Mouse (Mus musculus) kidney, adult 2 months (tissue): ENCODE data around the gene Abcc4. TPM values are rescaled to one million over a fixed set of nuclear protein-coding genes. Genes with fewer than 3 reads are reported as not detected.

Experiments
- DNase-seq: peaks from one replicate; pipeline ENCODE4 v3.0.0; 2021
- H3K27ac ChIP-seq: fragments of 200-500 bp; 2 replicates; pipeline ENCODE4 v1.5.1; 2012; ENCODE audit warnings: low read depth, low read length, control low read depth, inconsistent platforms; ENCODE audit not compliant: insufficient read depth
- H3K27me3 ChIP-seq: fragments of 200-500 bp; replicated peaks from 2 replicates; pipeline ENCODE4 v1.6.1; 2012; ENCODE audit warnings: mild to moderate bottlenecking, moderate library complexity, low read length, inconsistent platforms; ENCODE audit not compliant: control insufficient read depth, insufficient read depth
- H3K36me3 ChIP-seq: fragments of 200-500 bp; 2 replicates; pipeline ENCODE4 v1.6.1; 2012; ENCODE audit warnings: mild to moderate bottlenecking, moderate library complexity, low read length, inconsistent platforms; ENCODE audit not compliant: control insufficient read depth, insufficient read depth
- H3K4me1 ChIP-seq: fragments of 200-500 bp; 2 replicates; pipeline ENCODE4 v1.6.1; 2011; ENCODE audit warnings: low read length; ENCODE audit not compliant: control insufficient read depth, insufficient read depth
- H3K4me3 ChIP-seq: fragments of 200-500 bp; 2 replicates; pipeline ENCODE4 v1.5.1; 2011; ENCODE audit warnings: mild to moderate bottlenecking, low read depth, low read length, control low read depth; ENCODE audit not compliant: insufficient read depth
- CTCF ChIP-seq: fragments of 200-500 bp; conservative IDR thresholded peaks from 2 replicates; pipeline ENCODE4 v1.5.1; 2011; ENCODE audit warnings: low read depth, mild to moderate bottlenecking, control low read depth, low read length, moderate library complexity, mixed read lengths; ENCODE audit not compliant: insufficient read depth, insufficient read length
- POLR2A ChIP-seq: fragments of 200-500 bp; IDR thresholded peaks from one replicate; pipeline ENCODE4 v1.6.1; 2011; ENCODE audit warnings: low read depth, low read length, control low read depth
- WGBS: fragments of 180-500 bp; shearing (Covaris S2); methylation state at CpG from one replicate; pipeline ENCODE4 v1.1.7; 2018; 5-methylcytosine and 5-hydroxymethylcytosine counted together
- polyA plus RNA-seq: library from polyadenylated mRNA; depleted of rRNA; stranded (reverse); fragments of >200 nt; gene quantifications from 2 replicates; pipeline ENCODE4 v1.2.3, GENCODE M21; 2012

The Abcc4 gene
- polyA plus RNA-seq, 1 experiment, result 31.3 TPM

GRCm38 (mm10) chr14:118712889-118713288 lies 6.9 kb upstream of the Abcc4 start:
- no peak for DNase-seq
- H3K27ac ChIP-seq, result peak overlapping the region; percentile 39
- H3K36me3 ChIP-seq, result no peaks in the 10 kb centered on the region
- TF ChIP-seq CTCF, result no peak
- no peak for TF ChIP-seq POLR2A
- H3K4me3 ChIP-seq, result no peak overlapping the region
- 63% methylated on average over 5 of the region's 5 CpGs for WGBS
- H3K27me3 ChIP-seq, result no peaks in the 10 kb centered on the region
- peaks cover 34% of the 10 kb centered on the region for H3K4me1 ChIP-seq

- H3K36me3 ChIP-seq, result no peaks in the 10 kb centered on the region
- peaks cover 41% of the 10 kb centered on the region for H3K4me1 ChIP-seq
- H3K27ac ChIP-seq, result no peak overlapping the region; the same call in 1 of the 2 replicates
- no peak overlapping the region for H3K4me3 ChIP-seq
- TF ChIP-seq CTCF (no peak), POLR2A (no peak)
- H3K27me3 ChIP-seq, result no peaks in the 10 kb centered on the region
- peak; percentile 74 for DNase-seq
Measured at GRCm38 (mm10) chr14:118710945-118711344, 4.9 kb upstream of the Abcc4 start.

DNA sequence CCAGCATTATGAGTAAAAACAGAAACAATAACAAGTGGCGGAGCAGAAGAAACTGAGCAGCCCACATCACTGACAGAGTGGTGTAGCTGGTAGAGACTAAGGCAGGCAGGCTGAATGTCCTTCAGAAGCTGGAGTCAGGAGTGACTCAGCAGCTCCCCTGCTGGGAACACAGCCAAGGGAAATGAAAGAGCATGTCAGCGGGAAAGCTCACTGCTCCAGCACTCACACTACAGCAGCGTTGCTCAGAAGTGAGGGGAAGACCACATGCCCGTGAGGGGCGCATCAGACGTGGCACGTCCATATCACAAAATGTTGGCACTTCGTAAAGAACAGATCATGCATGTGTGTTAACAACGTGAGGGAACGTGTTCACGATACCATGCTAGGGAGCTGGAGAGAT lies 3.7 kb upstream of the Abcc4 start:
- H3K27ac ChIP-seq, result peak overlapping the region; percentile 85
- peaks cover 41% of the 10 kb centered on the region for H3K4me1 ChIP-seq
- TF ChIP-seq CTCF, result peak; percentile 52
- no peak for TF ChIP-seq POLR2A
- 17% methylated on average over 11 of the region's 11 CpGs for WGBS
- no peaks in the 10 kb centered on the region for H3K36me3 ChIP-seq
- no peak overlapping the region for H3K4me3 ChIP-seq
- peak; percentile 97 for DNase-seq
- no peaks in the 10 kb centered on the region for H3K27me3 ChIP-seq

- no peak overlapping the region for H3K27ac ChIP-seq
- WGBS, result 85% methylated on average over 5 of the region's 5 CpGs
- peaks cover 36% of the 10 kb centered on the region for H3K4me1 ChIP-seq
- no peak overlapping the region for H3K4me3 ChIP-seq
- no peaks in the 10 kb centered on the region for H3K27me3 ChIP-seq
- no peak for DNase-seq
- no peaks in the 10 kb centered on the region for H3K36me3 ChIP-seq
- no peak for TF ChIP-seq CTCF
- TF ChIP-seq POLR2A, result no peak
Measured at GRCm38 (mm10) chr14:118708126-118708525, 2.1 kb upstream of the Abcc4 start.

DNA sequence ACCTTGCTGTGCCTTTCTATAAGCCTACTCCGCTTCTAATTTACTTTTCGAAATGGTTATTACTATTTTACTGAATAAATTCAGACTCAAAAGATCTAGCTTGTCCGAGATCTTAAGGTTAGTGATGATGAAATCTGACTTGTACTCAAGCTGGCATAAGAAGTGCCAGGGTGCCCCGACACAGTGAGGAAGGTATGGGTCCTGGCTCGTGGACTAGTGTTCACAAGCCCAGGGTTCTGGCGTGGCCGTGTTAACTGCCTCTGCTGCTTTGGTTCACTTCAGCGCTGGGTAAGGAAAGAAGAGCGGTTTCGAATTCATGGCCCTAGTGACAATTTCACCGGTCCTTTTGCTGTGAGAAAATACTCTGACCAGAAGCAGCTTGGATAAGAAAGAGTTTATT lies 943 bp upstream of the Abcc4 start:
- H3K27me3 ChIP-seq, result no peaks in the 10 kb centered on the region

DNA sequence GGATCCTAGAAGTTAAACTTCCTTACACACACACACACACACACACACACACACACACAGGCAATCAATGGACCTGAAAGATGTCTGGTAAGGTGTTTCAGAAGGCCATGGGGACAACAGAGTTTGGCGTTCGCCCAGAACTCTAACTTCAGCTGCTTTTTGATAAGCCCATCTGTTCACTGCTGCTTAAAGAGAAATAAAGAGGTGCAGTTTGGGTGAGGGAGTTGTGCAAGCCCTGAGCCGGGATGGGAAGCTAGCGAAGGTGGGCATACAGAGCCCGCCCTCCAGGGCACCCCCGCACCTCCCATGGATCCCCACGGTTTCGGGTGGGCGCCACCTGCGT lies 583 bp downstream of the Abcc4 start:
- Histone ChIP-seq H3K36me3 (no peaks in the 10 kb centered on the region), H3K4me1 (peaks cover 27% of the 10 kb centered on the region), H3K27me3 (no peaks in the 10 kb centered on the region), H3K27ac (peak overlapping the region; percentile 21; the same call in 1 of the 2 replicates), H3K4me3 (peak overlapping the region; percentile 90)
- no peak for TF ChIP-seq POLR2A
- no peak for TF ChIP-seq CTCF
- DNase-seq, result peak; percentile 33
- WGBS, result 2% methylated on average over 10 of the region's 10 CpGs

More for the DNA sequence above, 943 bp upstream of the Abcc4 start:
- H3K27ac ChIP-seq, result peak overlapping the region; percentile 83; the same call in 1 of the 2 replicates
- H3K4me3 ChIP-seq, result peak overlapping the region; percentile 90
- no peak for TF ChIP-seq CTCF
- TF ChIP-seq POLR2A, result no peak
- no peaks in the 10 kb centered on the region for H3K36me3 ChIP-seq
- H3K4me1 ChIP-seq, result peaks cover 33% of the 10 kb centered on the region
- no peak for DNase-seq
- 85% methylated on average over 11 of the region's 11 CpGs for WGBS

DNA sequence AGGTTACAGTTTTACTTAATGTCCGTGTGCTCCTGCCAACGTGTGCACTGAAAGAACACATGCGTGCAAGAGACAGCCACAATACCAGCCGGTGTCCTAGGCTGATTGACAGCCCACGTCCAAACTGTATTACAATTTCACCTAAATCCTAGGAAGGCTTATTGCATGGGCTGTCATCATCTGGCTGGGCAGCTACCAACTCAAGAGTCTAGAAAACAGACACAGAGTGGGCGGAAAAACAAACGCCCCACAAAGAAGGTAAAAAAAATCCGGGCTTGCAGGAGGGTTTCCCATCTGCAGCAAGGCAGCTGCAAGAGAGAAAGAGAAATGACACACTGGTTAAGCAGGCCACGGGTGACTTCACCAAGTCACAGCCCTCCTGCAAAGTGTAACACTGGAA lies 2.7 kb downstream of the Abcc4 start:
- no peaks in the 10 kb centered on the region for H3K27me3 ChIP-seq
- no peaks in the 10 kb centered on the region for H3K36me3 ChIP-seq
- 65% methylated on average over 9 of the region's 9 CpGs for WGBS
- TF ChIP-seq POLR2A (no peak), CTCF (no peak)
- DNase-seq, result peak; percentile 27
- H3K27ac ChIP-seq, result no peak overlapping the region
- peaks cover 19% of the 10 kb centered on the region for H3K4me1 ChIP-seq
- no peak overlapping the region for H3K4me3 ChIP-seq
